Mouse (Mus musculus) left cerebral cortex, postnatal 4 days (tissue): Measurements from ENCODE around the gene Src. TPM values are rescaled to one million over a fixed set of nuclear protein-coding genes. Genes with fewer than 3 reads are reported as not detected.
"Not testable (repeated sequence)": the region's sequence is repeated elsewhere in the genome, so short reads cannot be mapped to it uniquely, and the experiment has no call there.

Source experiments
- DNase-seq: peaks from one replicate; pipeline ENCODE4 v3.0.0-alpha.2; 2022
- intact Hi-C: fragments of 180-260 bp; cut with DNase I; formaldehyde crosslinking; loops from one replicate; pipeline ENCODE4 v1.15.1; 2025
- total RNA-seq, 2 experiments: library from RNA; stranded (reverse); gene quantifications; 2 replicates each; pipeline ENCODE4 v1.2.3; 2021

Src gene
- total RNA-seq, 2 experiments from 2014 or later: 92.0 to 94.5 TPM

- intact Hi-C loops: no loop called here
- no peak for DNase-seq
Observed at GRCm38 (mm10) chr2:157471737-157472136, 53.5 kb downstream of the Src start.

- intact Hi-C loops: no loop called here
- DNase-seq: no peak
Observed at GRCm38 (mm10) chr2:157472469-157472868, 54.2 kb downstream of the Src start.

- no peak for DNase-seq
- intact Hi-C loops: no loop called here
Observed at GRCm38 (mm10) chr2:157474269-157474729, 56.1 kb downstream of the Src start.

- DNase-seq: peak; percentile 29
- intact Hi-C loops: loop anchor here (5.0 kb wide), 1 partner anchor 87 kb away; the partner anchor contains the start of gene Nnat
Observed at GRCm38 (mm10) chr2:157475437-157476379, 57.5 kb downstream of the Src start.

- intact Hi-C loops: loop anchor here (5.0 kb wide), 1 partner anchor 84 kb away; the partner anchor contains the start of gene Nnat
- no peak for DNase-seq
Observed at GRCm38 (mm10) chr2:157478651-157479050, 60.4 kb downstream of the Src start.

- intact Hi-C loops: loop anchor here (5.0 kb wide), 1 partner anchor 82 kb away; the partner anchor contains the start of gene Nnat
- DNase-seq: peak; percentile 65
Observed at GRCm38 (mm10) chr2:157479858-157480568, 61.8 kb downstream of the Src start.

GRCm38 (mm10) chr2:157482729-157483128, 64.5 kb downstream of the Src start:
- no peak for DNase-seq
- intact Hi-C loops: no loop called here

- DNase-seq, intact Hi-C loops: not testable (repeated sequence)
Observed at GRCm38 (mm10) chr2:157486559-157486958, 68.3 kb downstream of the Src start.

- intact Hi-C loops: no loop called here
- no peak for DNase-seq
Observed at GRCm38 (mm10) chr2:157486981-157487656, 68.9 kb downstream of the Src start.

- intact Hi-C loops: no loop called here
- peak; percentile 35 for DNase-seq
Observed at GRCm38 (mm10) chr2:157487733-157488175, 69.5 kb downstream of the Src start.

GRCm38 (mm10) chr2:157493240-157493639, 75.0 kb downstream of the Src start:
- intact Hi-C loops: no loop called here
- DNase-seq: no peak

GRCm38 (mm10) chr2:157498529-157498928, 80.3 kb downstream of the Src start:
- intact Hi-C loops: no loop called here
- no peak for DNase-seq

- intact Hi-C loops: no loop called here
- DNase-seq: no peak
Observed at GRCm38 (mm10) chr2:157500364-157500763, 82.1 kb downstream of the Src start.

GRCm38 (mm10) chr2:157501324-157501723, 83.1 kb downstream of the Src start:
- intact Hi-C loops: no loop called here
- DNase-seq: no peak

- intact Hi-C loops: no loop called here
- DNase-seq: no peak
Observed at GRCm38 (mm10) chr2:157506779-157507178, 88.5 kb downstream of the Src start.

GRCm38 (mm10) chr2:157509182-157509581, 90.9 kb downstream of the Src start:
- intact Hi-C loops: no loop called here
- DNase-seq: no peak

- DNase-seq: no peak
- intact Hi-C loops: no loop called here
Observed at GRCm38 (mm10) chr2:157510031-157510430, 91.8 kb downstream of the Src start.

GRCm38 (mm10) chr2:157512859-157513258, 94.6 kb downstream of the Src start:
- DNase-seq: no peak
- intact Hi-C loops: no loop called here

- intact Hi-C loops: no loop called here
- DNase-seq: no peak
Observed at GRCm38 (mm10) chr2:157513737-157514208, 95.5 kb downstream of the Src start.

- no peak for DNase-seq
- intact Hi-C loops: no loop called here
Observed at GRCm38 (mm10) chr2:157514353-157514752, 96.1 kb downstream of the Src start.

- intact Hi-C loops: no loop called here
- DNase-seq: no peak
Observed at GRCm38 (mm10) chr2:157517526-157517925, 99.3 kb downstream of the Src start.
